Mouse (Mus musculus) T-helper 1 cell (primary cell): ENCODE data around the gene Ctsll3.

ENCODE experiments used
- in situ Hi-C: fragments of 300-600 bp; cut with MboI, MseI; formaldehyde crosslinking; loops from one replicate; pipeline ENCODE4 v1.15.1; 2025; ENCODE audit warnings: high pct_unique_total_duplicates

The Ctsll3 gene

DNA sequence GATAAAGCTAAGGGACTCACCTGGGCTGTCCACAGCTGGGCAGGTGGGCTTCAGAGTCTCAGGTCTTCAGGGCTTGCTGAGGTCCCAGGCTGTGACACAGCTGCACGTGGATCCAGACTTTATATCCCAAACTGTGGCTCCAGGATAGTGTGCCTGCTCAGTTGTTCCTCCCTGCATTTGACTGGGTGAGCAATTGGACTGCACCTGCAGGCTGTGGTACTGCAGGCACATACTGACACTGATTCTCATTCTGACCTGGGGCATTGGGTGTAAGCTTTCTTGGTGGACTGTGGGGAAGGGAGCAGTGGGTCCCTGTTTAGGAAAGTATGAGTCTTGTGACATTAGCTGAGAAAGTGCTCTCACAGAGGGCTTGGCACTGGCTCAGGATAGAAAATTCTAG, at the start of gene Ctsll3:
Gene Ctsll3, minus strand, starts transcription at position 101 of the 400 bp plus-strand sequence.
- in situ Hi-C loops, result no loop called here

DNA sequence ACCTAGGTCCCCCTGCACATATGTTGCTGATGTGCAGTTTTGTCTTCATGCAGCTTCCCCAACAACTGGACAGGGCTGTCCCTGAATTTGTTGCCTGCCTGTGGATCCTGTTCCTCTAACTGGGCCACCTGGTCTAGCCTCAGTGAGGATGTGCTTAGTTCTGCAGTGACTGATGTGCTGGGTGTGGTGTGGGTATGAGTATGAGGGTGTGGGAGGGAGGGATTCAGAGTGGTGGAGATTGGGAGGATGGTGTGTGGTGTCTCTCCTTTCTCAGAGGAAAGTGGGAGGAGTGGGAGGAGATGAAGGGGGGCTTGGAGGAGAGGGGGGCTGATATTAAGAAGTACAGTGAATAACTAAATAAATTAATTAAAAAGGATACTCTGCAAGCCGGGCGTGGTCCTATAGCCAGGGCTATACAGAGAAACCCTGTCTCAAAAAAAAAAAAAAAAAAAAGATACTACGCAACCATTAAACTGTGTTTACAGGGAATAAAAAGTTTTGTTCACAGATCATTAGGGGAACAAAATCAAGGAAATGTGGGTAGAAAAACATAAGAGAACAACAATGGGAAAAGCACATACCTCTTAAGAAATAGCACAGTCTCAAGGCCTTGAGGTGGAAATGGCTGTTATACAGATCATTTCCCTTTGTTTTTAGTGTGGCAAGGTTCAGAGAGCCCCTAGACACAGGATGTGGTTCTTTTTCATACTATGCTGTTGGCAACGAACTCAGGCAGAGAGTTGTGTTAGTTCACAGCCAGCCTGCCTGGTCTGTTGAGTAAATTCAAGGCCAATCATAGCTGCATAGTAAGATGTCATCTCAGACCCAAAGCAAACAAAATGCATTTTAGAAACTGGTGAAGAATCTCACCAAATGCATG, 45.8 kb upstream of the Ctsll3 start:
- in situ Hi-C loops, result no loop called here

DNA sequence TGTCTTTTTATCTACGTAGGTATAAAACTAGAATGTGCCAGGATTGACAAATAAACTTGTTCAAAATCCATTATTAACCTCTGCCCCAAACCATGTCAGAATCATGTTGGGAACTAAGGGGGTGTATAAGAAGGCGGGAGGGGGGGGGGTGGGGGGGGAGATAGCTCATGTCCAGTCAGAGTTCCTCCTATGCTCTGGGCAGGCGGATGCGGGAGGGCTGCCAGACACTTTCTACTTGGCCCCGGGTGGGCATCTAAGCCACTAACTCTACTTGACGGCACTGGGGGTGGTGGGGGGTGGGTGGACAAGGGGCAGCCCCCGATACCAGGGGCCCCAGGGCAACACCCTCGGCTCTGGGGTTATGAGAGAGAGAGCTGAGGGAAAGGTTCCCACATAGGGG, 40.5 kb upstream of the Ctsll3 start:
- in situ Hi-C loops, result no loop called here

DNA sequence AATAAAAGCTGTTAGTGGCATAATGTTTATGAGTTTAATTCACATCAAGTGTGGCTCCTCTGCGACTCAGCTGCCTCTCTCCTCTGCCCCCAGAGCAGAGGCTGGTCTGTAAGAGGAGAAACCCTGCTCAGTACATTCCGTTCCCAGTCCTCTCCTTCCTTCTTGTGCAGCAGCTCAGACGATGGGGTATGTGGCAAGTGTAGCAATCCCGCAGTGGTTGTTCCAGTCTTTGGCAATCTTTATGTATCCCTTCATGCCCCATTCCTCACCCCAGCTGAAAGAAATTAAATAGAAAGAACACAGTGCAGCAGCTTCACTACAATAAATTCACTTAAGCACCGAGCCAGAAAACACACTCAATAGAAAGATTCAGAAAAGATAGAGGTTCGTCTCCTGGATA, 40.1 kb upstream of the Ctsll3 start:
- in situ Hi-C loops, result no loop called here

DNA sequence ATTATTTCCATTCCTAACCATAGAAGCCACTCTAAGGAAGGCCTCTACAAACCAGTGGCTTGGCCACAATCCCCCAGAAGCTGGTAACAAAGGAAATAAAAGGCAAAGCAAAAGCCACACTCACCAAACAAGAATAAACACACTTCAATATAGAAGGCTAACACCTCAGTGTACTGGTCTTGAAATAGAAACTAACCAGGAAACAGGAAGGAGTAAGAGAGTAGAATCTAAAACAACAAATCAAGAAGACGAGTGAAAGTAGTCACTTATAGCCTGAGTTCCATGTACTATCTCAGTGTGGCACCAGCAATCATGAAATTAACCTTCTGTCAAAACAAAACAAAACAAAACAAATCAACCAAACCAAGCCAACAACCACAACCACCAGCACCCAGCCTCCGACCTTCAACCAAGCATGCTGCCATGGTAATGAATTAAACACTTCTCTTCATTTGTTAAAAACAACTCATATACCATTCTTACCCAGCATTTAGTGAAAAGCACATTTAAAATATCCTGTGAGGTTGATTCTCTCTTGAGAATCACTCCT, 36.8 kb upstream of the Ctsll3 start:
- in situ Hi-C loops, result no loop called here

DNA sequence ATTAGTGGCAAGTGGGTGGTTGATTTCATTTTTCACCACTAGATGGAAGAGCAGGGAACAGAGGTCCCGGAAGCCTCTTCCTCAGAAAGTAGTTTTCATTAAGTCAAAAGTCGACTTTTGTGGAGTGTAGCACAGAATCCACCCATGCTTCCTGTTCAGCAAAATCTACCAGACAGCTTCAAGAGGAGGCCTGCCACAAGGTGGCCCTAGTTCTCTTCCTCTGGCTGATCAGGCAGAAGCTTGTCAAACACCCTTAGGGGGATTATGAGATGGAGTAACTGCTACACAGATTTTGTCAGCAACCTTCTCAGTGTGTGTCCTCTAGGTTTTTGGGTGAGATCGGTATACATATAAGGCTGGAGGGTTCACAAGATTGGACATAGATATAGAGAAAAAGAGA, 23.4 kb upstream of the Ctsll3 start:
- in situ Hi-C loops, result no loop called here

DNA sequence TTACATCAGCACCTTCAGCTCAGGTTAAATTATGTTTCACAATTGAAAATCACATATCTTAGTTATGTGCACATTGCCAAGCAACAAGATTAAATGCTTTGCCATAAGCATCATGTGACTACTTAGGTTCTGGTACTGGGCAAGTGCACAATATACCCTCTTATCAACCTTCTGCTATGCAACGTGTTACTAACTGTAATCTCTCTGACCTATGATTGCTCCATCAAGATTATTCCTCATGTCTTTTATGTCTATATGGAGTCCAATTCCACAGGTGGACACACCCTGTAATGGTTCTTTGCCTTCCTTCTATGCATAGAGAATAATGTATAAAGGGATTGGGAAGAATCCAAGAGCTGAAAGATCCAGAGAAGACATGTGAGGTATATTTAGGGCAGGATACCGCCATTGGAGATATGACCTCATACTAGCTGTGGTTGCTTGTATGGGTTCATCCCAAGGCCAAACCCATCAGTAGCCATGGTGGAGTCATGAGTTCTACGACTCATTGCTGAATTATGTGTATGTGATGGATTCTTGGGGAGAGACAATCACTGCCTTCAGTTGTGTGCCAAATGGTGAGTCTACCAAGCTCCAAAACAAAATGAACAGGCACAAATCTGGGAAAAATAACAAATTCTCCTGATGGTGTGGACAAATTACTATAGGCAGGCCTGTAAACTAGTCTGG, 18.0 kb upstream of the Ctsll3 start:
- in situ Hi-C loops, result no loop called here

DNA sequence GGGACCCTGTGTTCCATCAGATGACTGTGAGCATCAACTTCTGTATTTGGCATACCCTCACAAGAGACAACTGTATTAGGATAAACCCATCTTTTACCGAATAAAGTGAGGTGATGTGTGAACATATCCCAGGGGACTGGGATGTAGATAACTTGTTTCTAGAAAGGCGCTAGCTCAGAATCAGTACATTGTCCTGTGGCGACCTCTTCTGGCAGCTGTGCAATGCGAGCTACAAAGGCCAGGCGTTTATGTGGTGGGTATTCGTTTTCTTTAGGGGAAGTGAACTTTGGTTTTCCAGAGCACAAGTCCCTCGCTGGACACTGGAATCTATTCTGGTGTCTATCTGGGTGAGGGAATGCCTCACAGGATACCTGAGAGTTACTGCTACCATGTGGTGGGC, 16.8 kb upstream of the Ctsll3 start:
- in situ Hi-C loops, result no loop called here

DNA sequence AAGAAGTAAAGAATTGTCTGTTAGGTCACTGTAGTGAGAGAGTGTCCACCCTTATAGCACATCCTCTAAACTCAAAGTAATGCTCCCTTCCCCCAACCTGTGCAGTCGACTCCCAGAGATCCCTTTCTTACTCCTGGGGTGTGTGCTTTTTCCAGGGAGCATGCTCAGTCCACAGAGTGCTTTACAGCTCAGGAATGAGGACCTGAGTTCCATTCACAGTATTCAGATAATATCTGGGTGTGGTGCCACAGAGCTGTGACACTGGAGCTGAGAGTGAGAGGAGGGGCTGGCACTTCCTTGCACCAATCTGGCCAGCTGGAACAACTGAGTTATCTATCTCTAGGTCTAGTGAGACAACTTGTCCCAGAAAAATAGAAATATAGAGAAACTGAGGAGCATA, 11.1 kb upstream of the Ctsll3 start:
- in situ Hi-C loops, result no loop called here

DNA sequence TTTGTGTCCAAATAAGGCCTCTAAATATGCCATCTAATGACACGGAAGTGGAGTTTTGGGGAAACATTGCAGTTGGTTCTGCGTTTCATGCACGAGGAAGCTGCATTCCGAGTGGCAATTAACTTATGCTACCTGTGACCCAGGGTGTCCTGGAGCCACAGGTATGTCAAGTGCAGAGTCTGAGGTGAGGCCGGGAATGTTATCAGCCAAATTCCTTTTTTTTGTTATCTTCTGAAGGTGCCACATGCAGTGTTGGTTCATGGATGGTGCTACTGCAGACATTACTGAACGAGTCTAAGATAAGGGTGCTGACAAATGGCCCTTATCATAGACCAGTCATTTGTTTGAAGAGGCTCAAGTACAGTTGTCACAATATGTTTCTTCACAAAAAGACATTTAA, 10.1 kb upstream of the Ctsll3 start:
- in situ Hi-C loops, result no loop called here

DNA sequence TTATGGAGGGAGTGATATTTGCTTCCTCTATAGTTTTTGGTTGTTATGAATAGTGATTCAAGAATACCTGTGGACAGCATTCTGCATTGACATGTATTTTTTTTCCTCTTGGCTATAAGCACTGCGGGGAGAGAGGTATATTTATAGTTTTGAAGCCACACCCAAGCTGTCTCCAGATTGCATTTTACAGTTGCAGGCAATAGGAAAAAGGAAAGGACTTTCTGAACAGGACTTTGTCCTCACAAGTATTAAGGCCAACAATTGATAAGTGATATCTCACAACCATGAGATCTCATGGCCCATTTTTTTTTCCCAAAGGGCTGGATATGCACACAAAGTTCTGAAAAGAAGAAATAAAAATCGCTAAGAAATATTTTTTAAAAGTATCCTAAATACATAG, 7.0 kb upstream of the Ctsll3 start:
- in situ Hi-C loops, result no loop called here

DNA sequence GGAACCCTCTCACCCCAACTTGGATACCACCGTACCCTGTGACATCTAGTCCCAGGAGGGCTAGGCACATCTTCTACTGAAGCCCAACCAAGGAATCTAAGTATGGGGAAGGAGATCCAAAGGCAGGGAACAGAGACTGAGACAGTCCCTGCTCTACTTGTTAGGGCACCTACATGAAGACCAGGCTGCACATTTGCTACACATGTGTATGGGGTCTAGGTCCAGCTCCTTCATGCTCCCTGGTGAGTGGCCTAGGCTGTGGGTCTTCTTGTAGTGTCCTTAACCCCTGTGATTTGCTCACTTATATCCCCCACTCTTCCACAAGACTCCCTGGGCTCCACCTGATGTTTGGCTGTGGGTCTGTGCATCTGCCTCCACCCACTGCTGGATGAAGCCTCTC, 13.2 kb downstream of the Ctsll3 start:
- in situ Hi-C loops, result no loop called here

DNA sequence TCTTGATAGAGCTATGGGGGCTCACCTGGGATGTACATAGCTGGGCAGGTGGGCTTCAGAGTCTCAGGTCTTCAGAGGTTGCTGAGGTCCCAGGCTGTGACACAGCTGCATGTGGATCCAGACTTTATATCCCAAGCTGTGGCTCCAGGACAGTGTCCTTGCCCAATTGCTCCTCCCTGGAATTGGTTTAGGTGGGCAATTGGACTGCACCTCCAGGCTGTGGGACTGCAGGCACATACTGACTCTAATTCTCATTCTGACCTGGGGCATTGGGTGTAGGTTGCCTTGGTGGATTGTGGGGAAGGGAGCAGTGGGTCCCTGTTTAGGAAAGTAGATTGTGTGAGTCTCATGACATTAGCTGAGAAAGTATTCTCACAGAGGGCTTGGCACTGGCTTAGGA, 16.4 kb downstream of the Ctsll3 start, which contains the start of gene BC051665:
Gene BC051665, minus strand, starts transcription at position 101 of the 400 bp plus-strand sequence.
- in situ Hi-C loops, result no loop called here

DNA sequence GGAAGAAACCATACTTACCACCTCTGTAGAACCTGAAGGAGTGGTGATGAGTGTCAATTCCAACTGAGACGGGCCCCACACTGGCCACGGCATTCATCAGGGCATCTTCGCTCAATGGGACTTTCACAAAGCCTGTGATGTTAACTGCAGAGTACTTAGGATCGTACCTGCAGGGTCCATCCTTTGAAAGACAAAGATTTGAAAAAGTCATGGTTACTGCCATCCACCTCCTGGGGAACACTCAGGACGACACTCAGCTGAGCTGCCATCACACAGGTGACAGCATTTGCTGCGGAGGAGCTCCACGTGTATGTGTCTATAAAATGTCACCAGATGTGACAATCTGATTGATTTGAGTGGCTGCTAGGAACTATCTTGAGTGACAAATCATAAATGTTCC, 19.3 kb downstream of the Ctsll3 start:
- in situ Hi-C loops, result no loop called here

DNA sequence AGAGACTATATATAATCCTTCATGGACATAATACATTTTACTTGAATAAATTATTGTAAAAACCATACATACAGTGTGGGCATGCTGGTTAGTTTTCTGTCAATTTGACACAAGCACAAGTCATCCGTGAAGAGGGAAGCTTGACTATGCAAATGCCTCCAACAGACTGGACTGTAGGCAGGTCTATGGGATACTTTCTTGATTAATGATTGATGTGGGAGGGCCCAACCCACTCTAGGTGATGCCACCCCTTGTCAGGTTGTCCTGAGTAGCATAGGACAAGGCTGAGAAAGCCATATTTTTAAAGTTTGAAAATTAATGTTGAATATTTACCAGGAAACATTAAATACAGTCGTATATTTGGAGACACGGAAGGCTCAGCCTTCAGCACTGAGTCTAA, 22.1 kb downstream of the Ctsll3 start:
- in situ Hi-C loops, result no loop called here

DNA sequence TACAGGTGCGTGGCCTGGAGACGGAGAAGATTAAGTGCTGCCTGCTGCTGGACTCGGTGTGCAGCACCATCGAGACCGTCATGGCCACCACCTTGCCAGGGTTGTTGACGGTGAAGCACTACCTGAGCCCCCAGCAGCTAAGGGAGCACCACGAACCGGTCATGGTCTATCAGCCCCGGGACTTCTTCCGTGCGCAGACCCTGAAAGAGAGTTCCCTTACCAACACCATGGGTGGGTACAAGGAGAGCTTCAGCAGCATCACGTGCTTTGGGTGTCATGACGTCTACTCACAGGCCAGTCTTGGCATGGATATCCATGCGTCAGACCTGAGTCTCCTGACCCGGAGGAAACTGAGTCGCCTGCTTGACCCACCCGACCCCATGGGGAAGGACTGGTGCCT, 41.5 kb downstream of the Ctsll3 start:
- in situ Hi-C loops, result loop anchor here (10.0 kb wide), 1 partner anchor 404 kb away; the partner anchor contains the start of gene Ctsr

DNA sequence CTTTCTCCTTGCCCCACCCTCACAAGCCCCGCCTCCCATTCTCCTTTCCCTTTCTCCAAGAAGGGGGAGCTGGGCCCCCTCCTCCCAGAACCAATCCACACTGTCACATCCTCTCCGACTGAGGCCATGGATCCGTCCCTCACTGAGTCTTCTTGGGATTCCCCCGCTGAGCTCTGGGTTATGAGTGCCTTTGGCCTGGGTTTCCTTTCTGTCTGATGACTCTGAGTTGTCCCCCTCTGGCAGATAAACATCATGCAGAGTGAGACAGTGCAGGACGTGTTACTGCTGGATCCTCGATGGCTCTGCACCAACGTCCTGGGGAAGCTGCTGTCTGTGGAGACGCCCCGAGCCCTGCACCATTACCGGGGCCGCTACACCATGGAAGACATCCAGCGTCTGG, 42.3 kb downstream of the Ctsll3 start:
- in situ Hi-C loops, result loop anchor here (10.0 kb wide), 1 partner anchor 404 kb away; the partner anchor contains the start of gene Ctsr

DNA sequence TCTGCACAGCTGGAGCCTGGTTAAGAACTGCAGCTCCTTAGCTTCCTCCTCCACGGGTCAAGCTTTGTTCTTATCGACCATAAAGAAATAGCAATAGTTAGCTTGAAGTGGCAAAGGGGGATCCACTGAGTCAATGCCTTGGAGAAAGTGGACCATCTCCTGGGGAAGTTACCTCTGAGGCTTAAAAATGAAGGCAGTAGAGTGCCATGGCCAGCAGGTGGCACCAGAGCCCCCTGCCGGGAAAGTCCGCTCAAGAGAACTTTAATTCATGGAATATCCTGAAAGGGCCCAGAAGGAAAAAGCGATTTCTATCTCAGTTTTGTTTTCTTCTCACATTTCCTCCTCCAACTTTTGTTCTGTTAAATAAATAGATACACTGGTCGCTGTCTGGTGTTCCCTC, 43.5 kb downstream of the Ctsll3 start:
- in situ Hi-C loops, result no loop called here

DNA sequence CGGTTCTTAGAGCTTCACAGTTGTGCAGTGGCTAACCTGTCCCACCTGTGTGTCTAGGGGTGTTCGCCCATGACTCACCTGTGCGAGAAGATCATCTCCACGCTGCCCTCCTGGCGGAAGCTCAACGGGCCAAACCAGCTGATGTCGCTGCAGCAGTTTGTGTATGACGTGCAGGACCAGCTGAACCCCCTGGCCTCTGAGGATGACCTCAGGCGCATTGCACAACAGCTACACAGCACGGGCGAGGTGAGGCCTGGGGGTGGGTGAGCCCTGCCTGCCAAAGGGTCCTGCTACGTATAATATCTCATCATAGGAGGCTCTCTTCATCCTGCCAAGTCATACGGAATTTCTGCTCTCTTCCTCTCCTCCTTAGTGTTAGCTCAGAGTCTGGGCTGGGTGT, 45.4 kb downstream of the Ctsll3 start:
- in situ Hi-C loops, result no loop called here

DNA sequence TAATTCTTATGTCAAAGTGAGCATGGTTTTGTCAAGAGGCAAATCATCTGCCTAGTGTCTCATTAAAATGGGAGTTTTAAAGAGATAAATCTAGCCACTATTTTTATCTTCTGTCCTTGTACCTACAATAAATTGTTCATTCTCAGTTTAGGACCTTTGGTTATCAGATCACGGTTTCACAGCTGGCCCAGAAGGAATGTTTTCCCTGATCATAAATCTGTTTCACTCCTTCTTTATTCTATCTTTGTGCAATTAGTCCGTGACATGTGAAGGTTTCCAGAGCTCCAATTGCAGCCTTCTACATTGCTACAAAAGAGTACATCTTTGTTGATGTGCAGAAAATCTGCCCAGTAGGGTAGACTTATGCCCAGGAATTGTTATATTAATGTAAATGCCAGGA, 47.4 kb downstream of the Ctsll3 start:
- in situ Hi-C loops, result no loop called here

DNA sequence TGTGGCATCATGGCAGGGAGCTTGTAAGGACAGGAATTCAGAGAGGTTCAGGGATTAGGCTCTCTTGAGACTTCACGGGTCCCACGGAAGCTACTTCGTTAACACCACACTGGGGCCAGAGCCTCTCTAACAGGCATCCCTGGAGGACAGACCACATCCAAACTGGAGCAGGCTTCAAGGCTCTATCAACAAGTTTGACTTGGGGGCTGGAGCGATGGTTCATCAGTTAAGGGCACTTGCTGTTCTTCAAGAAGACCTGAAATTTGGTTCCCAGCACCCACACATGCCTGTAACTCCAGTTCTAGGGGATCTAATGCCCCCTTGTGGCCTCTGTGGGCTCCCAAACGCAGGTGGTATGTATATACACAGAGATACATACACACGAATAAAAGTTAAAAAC, 49.4 kb downstream of the Ctsll3 start:
- in situ Hi-C loops, result no loop called here

DNA sequence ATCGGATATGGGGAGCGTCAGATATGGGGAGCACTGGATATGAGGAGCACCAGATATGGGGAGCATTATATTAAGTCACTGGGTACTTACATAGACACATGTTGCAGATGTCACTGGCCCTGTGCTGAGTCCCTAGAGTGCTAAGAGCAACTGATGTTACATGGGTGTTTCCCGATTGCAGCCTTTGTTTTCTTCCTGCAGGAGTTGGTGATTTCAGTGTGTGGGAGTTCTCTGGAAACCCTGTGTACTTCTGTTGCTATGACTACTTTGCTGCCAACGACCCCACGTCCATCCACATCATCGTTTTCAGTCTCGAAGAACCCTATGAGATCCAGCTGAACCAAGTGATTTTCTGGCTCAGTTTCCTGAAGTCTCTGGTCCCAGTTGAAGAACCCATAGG, 51.7 kb downstream of the Ctsll3 start:
- in situ Hi-C loops, result no loop called here

DNA sequence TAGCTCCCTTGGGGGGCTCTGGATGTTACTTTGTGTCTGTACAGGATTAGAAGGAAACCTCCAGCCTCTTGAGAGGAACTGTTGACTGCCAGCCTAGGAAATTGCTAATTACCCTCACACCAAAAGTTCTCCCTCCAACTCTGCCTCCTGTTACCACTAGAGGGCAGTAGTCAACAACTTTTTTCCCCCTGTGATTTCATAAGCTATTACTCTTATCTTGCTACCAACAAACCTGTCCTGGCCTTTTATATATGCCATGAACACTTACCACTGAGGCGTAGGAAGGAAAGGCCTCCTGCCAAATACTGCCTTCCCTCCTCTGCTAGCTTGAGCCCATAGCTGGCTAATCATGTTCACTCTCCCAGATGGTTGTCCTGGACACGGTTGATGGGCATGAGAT, 54.1 kb downstream of the Ctsll3 start:
- in situ Hi-C loops, result no loop called here
